Mouse (Mus musculus) left cerebral cortex, postnatal 25 days (tissue): ENCODE results near the gene Klhl25. TPM values are rescaled to one million over a fixed set of nuclear protein-coding genes. Genes with fewer than 3 reads are reported as not detected.
"Not testable (repeated sequence)": the region's sequence is repeated elsewhere in the genome, so short reads cannot be mapped to it uniquely, and the experiment has no call there.

Source experiments
- DNase-seq, 2 experiments: peaks; one replicate each; pipeline ENCODE4 v3.0.0; 2022; ENCODE audit warnings: low spot score in 2 of 2, mixed read lengths in 1 of 2
- intact Hi-C: fragments of 180-260 bp; cut with DNase I; formaldehyde crosslinking; loops from one replicate; pipeline ENCODE4 v1.15.1; 2025
- total RNA-seq, 2 experiments: library from RNA; stranded (reverse); gene quantifications; 2 replicates each; pipeline ENCODE4 v1.2.3; 2021

The Klhl25 gene
- total RNA-seq, 2 experiments from 2014 or later, result 7.5 to 10.4 TPM

DNA sequence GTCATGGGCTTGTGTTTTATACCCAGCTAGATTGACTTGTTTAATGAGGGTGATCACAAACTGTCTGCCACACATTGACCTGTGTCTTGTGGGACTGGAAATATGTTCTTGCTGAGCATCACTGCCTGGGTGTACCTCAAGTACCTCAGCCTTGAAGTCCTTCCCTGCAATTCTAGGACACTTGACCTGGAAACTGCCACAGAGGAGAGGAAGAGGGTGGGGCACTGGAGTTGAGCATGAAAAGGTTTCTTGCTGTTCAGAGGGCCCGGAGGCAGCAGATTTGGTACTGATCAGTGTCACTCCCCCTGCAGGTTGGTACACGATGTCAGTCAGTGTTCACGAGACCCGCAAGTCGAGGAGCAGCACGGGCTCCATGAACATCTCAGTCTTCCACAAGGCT lies 16.9 kb downstream of the Klhl25 start:
- intact Hi-C loops, result no loop called here
- DNase-seq, result no peak

DNA sequence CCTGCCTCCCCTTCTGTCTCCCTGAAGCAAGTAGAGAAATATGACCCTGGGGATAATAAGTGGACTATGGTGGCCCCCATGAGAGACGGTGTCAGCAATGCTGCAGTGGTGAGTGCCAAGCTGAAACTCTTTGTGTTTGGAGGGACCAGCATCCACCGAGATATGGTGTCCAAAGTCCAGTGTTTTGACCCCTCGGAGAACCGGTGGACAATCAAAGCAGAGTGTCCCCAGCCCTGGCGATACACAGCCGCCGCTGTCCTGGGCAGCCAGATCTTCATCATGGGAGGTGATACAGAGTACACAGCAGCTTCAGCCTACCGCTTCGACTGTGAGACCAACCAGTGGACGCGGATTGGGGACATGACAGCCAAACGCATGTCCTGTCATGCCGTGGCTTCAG lies 18.4 kb downstream of the Klhl25 start:
- intact Hi-C loops, result no loop called here
- DNase-seq, result no peak

DNA sequence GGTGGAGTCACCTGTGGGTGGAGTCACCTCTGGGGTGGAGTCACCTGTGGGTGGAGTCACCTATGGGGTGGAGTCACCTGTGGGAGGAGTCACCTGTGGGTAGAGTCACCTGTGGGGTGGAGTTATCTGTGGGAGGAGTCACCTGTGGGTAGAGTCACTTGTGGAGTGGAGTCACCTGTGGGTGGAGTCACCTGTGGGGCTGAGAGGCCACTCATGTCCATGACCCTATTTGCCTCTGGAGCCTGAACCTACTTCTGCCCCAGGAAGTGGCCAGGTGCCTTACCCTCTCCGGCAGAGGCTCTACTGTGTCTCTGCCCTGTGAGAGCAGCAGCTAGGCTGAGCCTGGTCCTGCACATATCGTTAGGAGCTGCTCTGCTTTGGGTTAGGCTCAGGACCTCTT lies 20.6 kb downstream of the Klhl25 start:
- intact Hi-C loops, result no loop called here

DNA sequence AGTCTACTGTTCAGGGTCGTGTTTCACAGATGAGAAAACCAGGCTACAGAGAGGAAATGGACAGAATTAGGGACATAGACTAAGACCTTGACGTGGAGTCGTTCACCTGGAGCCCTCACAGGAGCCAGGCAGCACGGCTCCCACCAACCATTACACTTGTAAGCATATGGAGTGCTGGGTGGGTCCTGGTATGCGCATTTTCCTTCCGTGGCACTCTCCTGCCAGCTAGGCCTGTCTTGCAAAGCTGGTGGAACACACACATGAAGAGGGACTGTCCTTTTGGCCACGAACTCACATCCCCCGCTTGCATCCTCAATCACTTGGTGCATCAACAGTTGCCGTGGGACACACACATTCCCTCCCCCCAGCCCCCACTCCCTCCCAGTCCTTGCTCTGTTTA lies 22.4 kb downstream of the Klhl25 start:
- intact Hi-C loops, result no loop called here
- no peak for DNase-seq

More for the DNA sequence above, 20.6 kb downstream of the Klhl25 start:
- no peak for DNase-seq

DNA sequence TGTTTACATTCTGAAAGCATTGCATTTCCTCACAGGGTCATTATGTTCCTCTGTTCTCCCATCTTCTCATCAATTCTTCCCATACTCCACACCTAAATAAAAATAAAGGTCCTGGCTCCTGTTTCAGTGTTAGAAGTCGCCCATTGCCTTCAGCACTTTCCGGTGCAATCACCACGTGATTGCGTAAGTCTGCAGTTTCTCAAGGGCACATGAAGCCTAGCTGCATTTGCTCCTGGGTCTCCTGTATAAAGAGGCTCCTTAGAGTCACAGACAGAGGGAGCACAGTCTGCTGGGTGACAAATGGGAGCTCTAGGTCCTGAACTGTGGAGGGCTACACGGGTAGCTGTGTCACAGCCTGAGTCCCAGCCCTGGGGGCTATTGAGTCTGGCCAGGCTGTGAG lies 24.1 kb downstream of the Klhl25 start:
- intact Hi-C loops, result no loop called here
- DNase-seq, result no peak

DNA sequence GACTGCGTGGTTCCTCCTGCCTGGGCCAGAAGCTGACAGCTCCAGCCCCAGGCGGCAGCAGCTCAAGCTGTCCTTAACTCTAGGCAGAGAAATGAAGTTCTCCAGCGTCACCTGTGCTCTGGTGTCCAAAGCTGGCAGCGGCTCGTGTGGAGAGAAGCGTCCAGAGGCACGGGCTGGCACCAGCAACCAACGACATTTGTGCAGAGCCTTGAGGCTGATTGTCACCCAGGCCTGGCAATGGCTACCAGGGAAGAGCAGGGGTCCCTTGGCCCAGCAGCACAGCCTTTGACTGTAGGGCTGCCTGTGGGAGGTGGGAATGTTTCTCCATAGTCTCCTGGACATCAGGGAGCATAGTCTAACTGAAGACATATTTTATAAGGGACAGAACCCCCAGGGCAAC lies 24.6 kb downstream of the Klhl25 start:
- intact Hi-C loops, result no loop called here
- DNase-seq, result no peak

DNA sequence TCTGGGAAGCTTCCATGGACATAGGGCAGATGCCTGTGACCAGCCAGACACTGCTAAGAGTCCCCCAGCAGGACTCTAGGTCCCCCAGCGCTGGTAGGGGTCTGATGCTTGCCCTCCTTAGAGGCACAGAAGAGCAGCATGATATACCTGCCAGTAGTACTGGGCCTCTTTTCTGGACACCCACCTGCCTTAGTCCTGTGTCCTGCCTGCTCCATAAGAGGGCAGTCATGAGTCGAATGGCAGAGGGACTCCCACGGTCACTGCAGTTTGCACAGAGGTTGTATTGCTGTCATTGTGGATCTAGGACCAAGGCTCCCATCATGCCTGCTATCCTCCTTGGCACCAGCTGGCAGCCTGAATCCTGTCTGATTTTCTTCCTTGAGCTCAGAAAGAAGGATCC lies 25.1 kb downstream of the Klhl25 start:
- no peak for DNase-seq
- intact Hi-C loops, result no loop called here

DNA sequence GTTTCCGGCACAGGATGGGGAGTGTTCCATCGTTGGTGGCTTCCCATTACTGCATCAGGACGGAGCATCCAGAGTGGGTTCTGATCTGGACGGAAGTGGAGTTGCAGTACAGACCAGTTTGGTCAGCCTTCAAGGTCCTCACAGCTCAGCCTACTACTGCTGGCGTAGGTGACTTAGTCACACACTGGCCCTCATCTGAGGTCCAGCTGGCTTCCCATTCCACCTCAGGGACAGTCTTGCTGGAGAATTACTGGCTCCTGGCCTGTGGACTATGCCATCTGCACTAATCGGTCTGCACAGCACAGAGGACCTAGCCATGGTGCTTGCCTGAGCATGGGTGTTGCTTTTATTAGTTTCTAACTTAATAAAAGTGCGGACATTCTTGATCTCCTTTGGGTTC lies 25.6 kb downstream of the Klhl25 start:
- intact Hi-C loops, result no loop called here
- no peak for DNase-seq

DNA sequence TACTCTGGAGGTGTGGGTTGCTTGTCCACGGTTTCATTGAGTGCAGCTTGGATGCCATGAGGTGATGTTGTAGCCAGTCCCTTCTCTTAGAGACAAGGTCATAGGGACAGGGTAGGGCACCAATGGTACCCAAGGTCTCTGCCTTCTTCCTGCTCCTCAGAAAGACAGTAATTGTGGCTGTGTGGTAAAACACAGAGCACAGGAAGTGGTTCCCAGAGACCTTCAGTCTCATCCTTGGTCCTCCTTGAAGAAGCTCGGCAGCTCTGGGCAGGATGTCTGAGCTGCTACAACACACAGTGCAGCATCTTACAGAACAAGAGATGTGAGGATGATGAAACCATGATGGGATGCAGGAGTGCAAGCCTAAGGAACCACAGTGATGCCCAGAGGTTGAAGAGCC lies 31.3 kb downstream of the Klhl25 start:
- intact Hi-C loops, DNase-seq: not testable (repeated sequence)

DNA sequence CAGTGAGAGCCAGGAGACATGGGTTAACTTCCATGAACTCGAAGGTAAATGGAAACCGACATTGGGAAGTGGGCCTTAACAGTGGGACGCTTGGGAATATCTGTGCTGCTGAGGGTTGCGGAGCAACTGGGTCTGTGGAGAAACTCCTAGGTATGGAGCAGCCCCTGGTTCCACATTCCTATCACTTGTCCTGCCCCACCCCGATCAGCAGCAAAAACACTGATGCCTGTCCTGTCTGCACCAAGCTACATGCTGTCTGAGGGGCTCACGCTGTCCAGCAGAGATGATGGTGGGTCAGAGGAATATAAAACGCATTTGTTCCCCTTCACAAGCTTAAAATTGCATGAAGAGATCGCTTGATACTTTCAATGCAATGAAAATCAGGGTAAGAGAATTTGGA lies 32.1 kb downstream of the Klhl25 start:
- DNase-seq, result no peak
- intact Hi-C loops, result loop anchor here (1.0 to 10.0 kb wide), 5 partner anchors 33 to 745 kb away; partner anchors contain the start of gene Klhl25

DNA sequence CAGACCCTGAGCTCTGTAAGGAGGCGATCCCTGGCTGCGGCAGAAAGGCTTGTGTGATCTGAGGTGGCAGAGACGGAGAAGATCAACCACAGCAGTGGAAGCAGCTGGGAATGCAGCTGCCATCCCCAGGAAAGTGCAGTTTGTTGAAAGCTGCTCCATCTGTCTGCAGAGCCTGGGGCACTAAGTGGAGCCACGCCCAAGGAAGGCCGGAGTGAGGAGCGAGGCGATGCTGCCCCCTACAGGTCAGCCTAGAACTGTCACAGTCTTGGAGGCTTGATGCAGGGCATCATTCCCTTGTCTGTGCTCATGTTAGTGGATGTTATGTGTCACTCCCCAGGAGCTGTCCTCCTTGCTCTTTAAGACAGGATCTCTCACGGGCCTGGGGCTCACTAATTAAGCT lies 32.5 kb downstream of the Klhl25 start:
- intact Hi-C loops, result loop anchor here (1.0 to 10.0 kb wide), 5 partner anchors 33 to 746 kb away; partner anchors contain the start of gene Klhl25
- peak; percentile 68 to 85 for DNase-seq

DNA sequence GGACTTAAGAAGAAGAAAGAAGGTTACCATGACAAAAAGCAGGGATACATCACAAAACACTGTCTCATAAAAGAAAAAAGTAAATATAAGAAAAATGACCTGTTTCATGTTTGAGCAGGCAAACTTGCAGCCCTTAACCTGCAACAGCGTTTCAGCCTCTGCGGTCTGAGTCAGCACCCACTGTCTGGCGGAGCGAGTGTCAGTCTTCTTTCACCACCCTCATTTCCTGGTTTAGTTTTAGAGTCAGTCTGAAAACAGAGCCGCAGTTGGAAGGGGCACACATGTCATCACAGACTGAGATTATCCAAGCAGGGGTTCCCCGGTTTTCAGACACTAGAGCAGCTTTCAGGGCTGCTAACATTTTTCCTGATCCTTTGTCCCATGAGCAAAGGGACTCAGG lies 33.3 kb downstream of the Klhl25 start:
- intact Hi-C loops, result loop anchor here (2.0 to 10.0 kb wide), 4 partner anchors 34 to 747 kb away; partner anchors contain the start of gene Klhl25

DNA sequence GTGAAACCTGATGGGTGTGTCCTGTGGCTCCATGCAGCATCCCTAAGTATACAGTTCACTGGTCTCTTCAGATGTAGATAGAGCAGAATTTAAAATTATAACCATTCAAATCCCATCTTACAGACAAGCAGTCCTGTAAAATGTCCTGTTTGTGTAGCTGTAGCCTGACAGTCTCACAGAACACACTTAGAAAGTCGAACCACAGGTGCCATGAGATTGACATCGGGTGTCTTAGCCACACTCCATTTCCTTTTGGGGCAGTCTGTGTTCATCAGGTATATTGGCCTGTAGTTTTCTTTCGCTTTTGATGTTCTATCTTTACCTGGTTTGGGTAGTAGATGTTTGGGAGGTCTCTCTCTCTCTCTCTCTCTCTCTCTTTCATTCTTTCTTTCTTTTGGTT lies 33.7 kb downstream of the Klhl25 start:
- intact Hi-C loops, result loop anchor here (2.0 to 10.0 kb wide), 4 partner anchors 34 to 747 kb away; partner anchors contain the start of gene Klhl25
- DNase-seq, result no peak

More for the DNA sequence above, 33.3 kb downstream of the Klhl25 start:
- DNase-seq, result no peak

DNA sequence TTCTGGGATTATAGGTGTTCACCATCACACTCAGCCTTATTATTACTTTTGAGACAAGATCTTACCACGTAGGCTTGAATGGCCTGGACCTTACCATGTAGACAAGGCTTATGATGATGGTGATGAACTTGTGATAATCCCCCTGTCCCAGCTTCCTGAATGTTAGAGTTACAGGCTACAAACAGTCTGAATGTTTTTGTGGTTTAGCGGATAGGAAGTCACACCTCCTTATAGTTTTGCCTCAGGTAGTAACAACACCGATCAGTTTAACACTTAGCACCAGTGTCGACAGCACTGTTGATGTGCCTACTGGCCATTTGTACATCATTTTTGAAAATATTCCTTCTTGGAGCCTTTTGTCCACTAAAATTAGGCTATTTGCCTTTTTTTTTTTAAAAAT lies 43.4 kb downstream of the Klhl25 start:
- intact Hi-C loops, result no loop called here
- DNase-seq, result no peak

DNA sequence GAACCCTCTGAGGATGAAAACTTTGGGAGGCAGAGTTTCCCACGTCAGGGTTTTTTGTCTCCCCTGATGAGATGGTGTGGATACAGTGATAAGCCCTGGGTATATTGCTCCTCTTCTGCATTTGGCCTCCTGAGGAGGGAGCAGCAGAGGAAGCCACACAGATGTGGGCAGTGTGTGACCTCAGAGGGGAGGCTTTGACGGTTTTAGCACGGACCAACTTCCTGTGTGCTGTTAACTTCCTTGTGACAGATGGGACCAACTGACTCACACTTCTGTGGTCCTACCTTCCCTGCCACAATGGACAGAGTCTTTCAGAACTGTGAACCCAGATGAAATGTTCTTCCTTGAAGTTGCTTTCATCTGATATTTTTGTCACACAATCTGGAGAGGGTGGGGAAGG lies 44.6 kb downstream of the Klhl25 start:
- intact Hi-C loops, result no loop called here

DNA sequence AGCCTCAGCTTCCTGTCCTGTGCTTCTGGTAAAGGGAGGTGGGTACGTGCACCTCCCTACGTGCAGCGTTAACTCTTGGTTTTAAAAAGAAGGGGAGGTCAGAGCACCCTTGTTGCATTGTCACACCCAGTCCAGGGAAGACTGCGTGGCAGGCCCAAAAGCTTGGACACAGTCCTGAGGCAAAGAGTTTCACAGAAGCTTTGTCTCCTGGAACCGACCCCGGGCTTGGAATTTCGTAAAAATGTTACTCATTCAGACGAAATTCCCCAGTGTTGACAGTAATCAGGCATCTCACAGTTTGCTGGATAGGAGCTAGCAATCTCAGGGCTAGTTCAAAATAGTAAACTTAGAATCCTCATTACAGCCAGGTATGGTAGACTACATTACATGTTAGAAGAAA lies 45.6 kb downstream of the Klhl25 start:
- intact Hi-C loops, result no loop called here
- no peak for DNase-seq

More for the DNA sequence above, 44.6 kb downstream of the Klhl25 start:
- no peak for DNase-seq

DNA sequence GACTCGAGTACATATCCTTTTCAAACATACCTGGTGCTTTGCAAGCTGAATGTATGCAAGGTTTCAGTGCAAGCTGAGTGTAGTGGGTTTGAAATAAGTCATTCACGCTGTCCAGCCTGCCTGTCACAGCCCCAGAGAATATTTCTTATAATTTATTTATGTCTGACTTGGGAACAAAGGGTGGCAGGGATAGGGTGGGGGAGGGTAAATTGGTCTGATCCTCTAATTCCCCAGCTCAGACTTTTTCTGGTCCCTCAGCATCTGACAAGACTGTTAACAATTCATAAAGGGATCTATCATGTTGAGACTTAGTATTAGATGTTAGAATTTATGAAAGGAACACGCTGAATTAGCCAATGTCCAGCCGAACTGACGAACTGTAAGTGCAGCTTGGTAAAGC lies 48.9 kb downstream of the Klhl25 start:
- intact Hi-C loops, result no loop called here
- no peak for DNase-seq

DNA sequence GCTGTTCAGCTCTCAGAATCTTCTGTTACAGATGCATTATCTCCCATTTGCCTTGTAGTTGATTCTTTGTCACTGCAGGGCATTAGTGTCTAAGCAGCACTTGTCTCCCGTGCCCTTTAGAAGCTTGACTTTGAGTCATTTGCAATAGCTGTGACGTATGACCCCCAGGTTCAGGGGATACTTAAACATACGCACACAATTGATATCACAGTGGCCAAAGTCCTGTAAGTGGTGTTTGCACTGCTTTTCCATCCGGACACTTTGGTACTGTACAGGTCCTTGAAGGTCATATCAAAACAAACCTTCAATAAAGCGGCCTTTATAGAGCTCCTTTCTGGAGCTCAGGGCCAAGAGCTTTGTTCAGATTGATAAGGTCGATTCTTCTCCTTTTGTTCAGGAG lies 51.0 kb downstream of the Klhl25 start:
- no peak for DNase-seq
- intact Hi-C loops, result no loop called here

DNA sequence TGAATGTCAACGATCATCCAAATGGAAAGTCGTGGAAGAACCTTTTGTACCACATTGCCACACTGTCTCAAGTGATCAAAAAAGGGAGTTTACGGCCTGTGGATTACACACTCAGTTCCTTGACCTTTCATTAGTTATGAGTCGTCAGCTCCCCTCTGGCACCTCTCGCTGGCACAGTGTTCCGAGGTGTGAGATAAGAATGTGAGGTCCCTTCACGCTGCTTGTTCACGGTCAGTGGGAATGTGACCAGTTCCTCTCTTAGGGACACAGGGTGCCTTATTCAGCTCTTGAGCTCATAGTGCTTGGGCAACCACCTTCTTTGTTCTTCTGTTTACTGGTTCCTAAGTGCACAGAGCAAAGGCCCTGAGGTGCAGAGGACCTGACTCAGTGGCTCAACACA lies 51.4 kb downstream of the Klhl25 start:
- intact Hi-C loops, result no loop called here
- no peak for DNase-seq

DNA sequence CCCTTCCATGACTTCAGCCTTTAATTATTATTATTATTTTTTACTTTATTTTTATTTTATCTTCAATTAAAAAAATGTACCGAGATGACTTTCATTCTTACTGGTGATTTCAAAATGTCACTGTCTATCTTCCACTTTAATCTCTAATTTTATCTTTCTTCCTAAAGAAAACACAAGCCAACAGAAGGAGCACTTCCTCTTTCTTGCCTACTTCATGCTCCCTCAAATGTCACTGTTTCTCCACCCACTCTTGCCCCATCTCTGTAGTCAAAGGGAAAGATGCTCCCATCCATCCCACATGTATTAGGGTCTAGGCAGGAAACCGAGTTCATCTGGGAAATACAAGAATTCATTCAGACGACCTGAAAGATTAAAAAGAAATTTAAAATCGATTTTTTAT lies 51.8 kb downstream of the Klhl25 start:
- intact Hi-C loops, result no loop called here
- DNase-seq, result no peak

DNA sequence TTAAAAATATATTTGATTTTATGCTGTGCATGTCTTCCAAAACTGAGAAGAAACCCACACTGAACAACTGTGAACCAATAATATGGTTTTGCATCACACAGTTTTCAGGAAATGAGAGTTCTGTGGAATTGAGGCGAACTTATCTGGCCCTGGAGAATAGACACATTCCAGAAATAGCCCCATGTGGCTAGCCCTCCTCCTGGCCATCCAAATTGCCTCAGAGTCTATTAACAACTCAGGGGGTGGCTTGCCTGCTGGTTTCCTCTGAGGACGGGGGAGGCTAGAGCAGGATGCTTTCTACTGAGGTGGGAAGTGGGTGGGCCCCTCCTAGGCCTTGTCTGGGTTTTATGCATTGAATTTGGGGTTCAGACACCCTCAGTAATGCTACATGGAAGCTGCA lies 57.0 kb downstream of the Klhl25 start:
- intact Hi-C loops, result no loop called here
- DNase-seq, result peak in 1 of 2 experiments; percentile 62

DNA sequence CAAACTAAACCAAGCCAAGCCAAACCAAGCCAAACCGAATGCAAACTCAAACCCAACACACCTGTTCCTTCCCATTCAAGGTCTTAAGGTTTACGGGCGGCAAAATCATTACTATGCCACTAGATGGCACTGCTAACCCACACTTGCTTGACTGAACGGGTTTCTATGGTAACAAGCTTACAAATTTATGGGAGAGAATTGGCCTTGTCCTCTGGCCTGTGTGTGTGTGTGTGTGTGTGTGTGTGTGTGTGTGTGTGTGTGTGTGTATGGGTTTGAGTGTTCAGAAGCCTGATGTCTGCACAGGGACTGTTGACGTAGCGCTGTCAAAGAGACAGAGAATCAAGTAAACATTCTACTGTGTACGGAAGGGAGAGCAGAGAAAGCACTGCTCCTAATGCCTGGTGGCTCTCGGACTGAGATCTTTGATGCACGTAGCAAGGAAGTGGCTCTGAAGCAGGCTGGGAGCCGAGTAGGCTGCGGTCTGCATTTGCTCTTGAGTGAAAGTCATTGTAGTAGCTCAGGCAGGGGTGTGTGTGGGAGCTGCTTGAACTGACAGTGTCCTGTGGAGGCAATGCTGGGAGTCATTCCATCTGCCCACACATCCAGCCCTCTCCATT lies 62.0 kb downstream of the Klhl25 start:
- intact Hi-C loops, result loop anchor here (5.0 kb wide), 1 partner anchor 1032 kb away; no protein-coding TSS in a partner anchor
- peak; percentile 69 to 84 for DNase-seq
